Mouse (Mus musculus) MEL (cell line): ENCODE data around the gene Eif2ak4. TPM values are rescaled to one million over a fixed set of nuclear protein-coding genes. Genes with fewer than 3 reads are reported as not detected.
A peak's percentile ranks its signal among the peaks of the same experiment; 100 is the strongest.

Experiments
- DNase-seq: peaks from one replicate; pipeline ENCODE4 v3.0.0; 2011; ENCODE audit warnings: low read depth, low spot score
- H3K27ac ChIP-seq: 2 replicates; pipeline ENCODE4 v1.5.1; 2012; ENCODE audit warnings: low read depth, mild to moderate bottlenecking, control low read depth, low read length, moderate library complexity; ENCODE audit not compliant: control insufficient read depth
- H3K27me3 ChIP-seq, 2 experiments: fragments of 150-350 bp in 1 of 2; sonication (generic) in 1 of 2; 2 replicates each; pipeline ENCODE4 v1.6.1; 2012; ENCODE audit warnings: low read length in 2 of 2, mild to moderate bottlenecking in 2 of 2, improper control_type of control experiment in 1 of 2, moderate library complexity in 1 of 2; ENCODE audit not compliant: insufficient read depth in 2 of 2, control insufficient read depth in 1 of 2
- H3K36me3 ChIP-seq, 2 experiments: 2 replicates each; pipeline ENCODE4 v1.6.1; 2012 to 2014; ENCODE audit warnings: low read length in 2 of 2, improper control_type of control experiment in 1 of 2, inconsistent platforms in 1 of 2, mild to moderate bottlenecking in 1 of 2; ENCODE audit not compliant: insufficient read depth in 2 of 2, control insufficient read depth in 1 of 2
- H3K4me1 ChIP-seq, 2 experiments: fragments of 150-350 bp in 1 of 2; sonication (generic) in 1 of 2; 2 replicates each; pipeline ENCODE4 v1.6.1; 2012; ENCODE audit warnings: low read length in 2 of 2, improper control_type of control experiment in 1 of 2, mild to moderate bottlenecking in 1 of 2; ENCODE audit not compliant: insufficient read depth in 2 of 2, control insufficient read depth in 1 of 2
- H3K4me3 ChIP-seq, 2 experiments: fragments of 150-350 bp in 1 of 2; sonication (generic) in 1 of 2; 2 replicates each; pipeline ENCODE4 v1.5.1; 2012; ENCODE audit warnings: low read depth in 2 of 2, low read length in 2 of 2, mild to moderate bottlenecking in 2 of 2, moderate library complexity in 2 of 2, control low read depth in 1 of 2, improper control_type of control experiment in 1 of 2; ENCODE audit not compliant: control insufficient read depth in 1 of 2, insufficient read depth in 1 of 2
- H3K79me2 ChIP-seq: 2 replicates; pipeline ENCODE4 v1.6.1; 2012; ENCODE audit warnings: mild to moderate bottlenecking, low read length, moderate library complexity; ENCODE audit not compliant: control insufficient read depth, poor library complexity, insufficient read depth
- H3K9ac ChIP-seq: 2 replicates; pipeline ENCODE4 v1.6.1; 2012; ENCODE audit warnings: low read depth, mild to moderate bottlenecking, control low read depth, low read length, moderate library complexity; ENCODE audit not compliant: control insufficient read depth, poor library complexity, severe bottlenecking
- H3K9me3 ChIP-seq: fragments of 150-350 bp; sonication (generic); replicated peaks from 2 replicates; pipeline ENCODE4 v1.6.1; 2012; ENCODE audit warnings: mild to moderate bottlenecking, low read length, improper control_type of control experiment, moderate library complexity; ENCODE audit not compliant: insufficient read depth
- BHLHE40 ChIP-seq: IDR thresholded peaks from 2 replicates; pipeline ENCODE4 v1.6.1; 2012; ENCODE audit warnings: low read depth, mild to moderate bottlenecking, inconsistent platforms, low read length, improper control_type of control experiment, borderline replicate concordance
- CHD1 ChIP-seq: IDR thresholded peaks from 2 replicates; pipeline ENCODE4 v1.6.1; 2012; ENCODE audit warnings: low read depth, mild to moderate bottlenecking, inconsistent platforms, low read length, improper control_type of control experiment
- CHD2 ChIP-seq: IDR thresholded peaks from 2 replicates; pipeline ENCODE4 v1.6.1; 2011; ENCODE audit warnings: low read length, improper control_type of control experiment
- CTCF ChIP-seq, 3 experiments: IDR thresholded peaks in 2 of 3; conservative IDR thresholded peaks in 1 of 3; 2 replicates each; pipeline ENCODE4 v1.5.1; 2011 to 2012; ENCODE audit warnings: low read length in 3 of 3, low read depth in 2 of 3, mild to moderate bottlenecking in 2 of 3, improper control_type of control experiment in 1 of 3, inconsistent platforms in 1 of 3, mixed read lengths in 1 of 3, moderate library complexity in 1 of 3; ENCODE audit not compliant: control insufficient read depth in 1 of 3, insufficient read depth in 1 of 3, poor library complexity in 1 of 3, severe bottlenecking in 1 of 3
- E2F4 ChIP-seq: IDR thresholded peaks from 2 replicates; pipeline ENCODE4 v1.6.1; 2011; ENCODE audit warnings: low read depth, low read length, improper control_type of control experiment, borderline replicate concordance
- ELF1 ChIP-seq: IDR thresholded peaks from 2 replicates; pipeline ENCODE4 v1.6.1; 2014; ENCODE audit warnings: low read depth, mild to moderate bottlenecking, inconsistent platforms, low read length, improper control_type of control experiment, moderate library complexity
- ETS1 ChIP-seq: IDR thresholded peaks from 2 replicates; pipeline ENCODE4 v1.6.1; 2012; ENCODE audit warnings: low read depth, mild to moderate bottlenecking, inconsistent platforms, low read length, improper control_type of control experiment, moderate library complexity
- GABPA ChIP-seq: IDR thresholded peaks from 2 replicates; pipeline ENCODE4 v1.6.1; 2012; ENCODE audit warnings: low read depth, mild to moderate bottlenecking, inconsistent platforms, low read length, improper control_type of control experiment, moderate library complexity
- GATA1 ChIP-seq: IDR thresholded peaks from 2 replicates; pipeline ENCODE4 v1.6.1; 2011; ENCODE audit warnings: low read depth, low read length, improper control_type of control experiment
- HCFC1 ChIP-seq: IDR thresholded peaks from 2 replicates; pipeline ENCODE4 v1.6.1; 2012; ENCODE audit warnings: low read depth, mild to moderate bottlenecking, inconsistent platforms, low read length, improper control_type of control experiment, moderate library complexity
- MAFK ChIP-seq: IDR thresholded peaks from 2 replicates; pipeline ENCODE4 v1.6.1; 2011; ENCODE audit warnings: low read depth, mild to moderate bottlenecking, low read length, improper control_type of control experiment, borderline replicate concordance
- MAX ChIP-seq: IDR thresholded peaks from 2 replicates; pipeline ENCODE4 v1.6.1; 2011; ENCODE audit warnings: low read length, improper control_type of control experiment
- MAZ ChIP-seq: IDR thresholded peaks from 2 replicates; pipeline ENCODE4 v1.6.1; 2012; ENCODE audit warnings: low read depth, mild to moderate bottlenecking, inconsistent platforms, low read length, improper control_type of control experiment
- MEF2A ChIP-seq: IDR thresholded peaks from 2 replicates; pipeline ENCODE4 v1.6.1; 2014; ENCODE audit warnings: low read depth, mild to moderate bottlenecking, inconsistent platforms, low read length, improper control_type of control experiment; ENCODE audit not compliant: poor library complexity, insufficient replicate concordance, severe bottlenecking; ENCODE audit errors: extremely low read depth
- MXI1 ChIP-seq: IDR thresholded peaks from 2 replicates; pipeline ENCODE4 v1.6.1; 2011; ENCODE audit warnings: mild to moderate bottlenecking, low read depth, low read length, improper control_type of control experiment
- MYB ChIP-seq: IDR thresholded peaks from 2 replicates; pipeline ENCODE4 v1.6.1; 2011; ENCODE audit warnings: mild to moderate bottlenecking, low read depth, low read length, improper control_type of control experiment
- MYC ChIP-seq: IDR thresholded peaks from 2 replicates; pipeline ENCODE4 v1.6.1; 2011; ENCODE audit warnings: low read depth, mild to moderate bottlenecking, low read length, improper control_type of control experiment, moderate library complexity
- NELFE ChIP-seq: IDR thresholded peaks from 2 replicates; pipeline ENCODE4 v1.6.1; 2011; ENCODE audit warnings: low read depth, low read length, improper control_type of control experiment
- NRF1 ChIP-seq: IDR thresholded peaks from 2 replicates; pipeline ENCODE4 v1.6.1; 2014; ENCODE audit warnings: low read depth, mild to moderate bottlenecking, inconsistent platforms, low read length, improper control_type of control experiment, moderate library complexity; ENCODE audit not compliant: poor library complexity, insufficient read depth, severe bottlenecking
- POLR2AphosphoS2 ChIP-seq: IDR thresholded peaks from 2 replicates; pipeline ENCODE4 v1.6.1; 2011; ENCODE audit warnings: low read length, improper control_type of control experiment
- RCOR1 ChIP-seq: IDR thresholded peaks from 2 replicates; pipeline ENCODE4 v1.6.1; 2012; ENCODE audit warnings: low read depth, mild to moderate bottlenecking, inconsistent platforms, low read length, improper control_type of control experiment
- SIN3A ChIP-seq: IDR thresholded peaks from 2 replicates; pipeline ENCODE4 v1.6.1; 2012; ENCODE audit warnings: low read length, improper control_type of control experiment, inconsistent platforms
- TAL1 ChIP-seq: IDR thresholded peaks from 2 replicates; pipeline ENCODE4 v1.6.1; 2012; ENCODE audit warnings: mild to moderate bottlenecking, inconsistent platforms, low read length, moderate library complexity, mixed read lengths
- TBP ChIP-seq: IDR thresholded peaks from 2 replicates; pipeline ENCODE4 v1.8.0; 2011; ENCODE audit warnings: low read depth, low read length, improper control_type of control experiment
- TCF12 ChIP-seq: IDR thresholded peaks from 2 replicates; pipeline ENCODE4 v1.6.1; 2014; ENCODE audit warnings: low read depth, mild to moderate bottlenecking, inconsistent platforms, low read length, improper control_type of control experiment, moderate library complexity
- USF1 ChIP-seq: IDR thresholded peaks from 2 replicates; pipeline ENCODE4 v1.6.1; 2014; ENCODE audit warnings: low read depth, mild to moderate bottlenecking, inconsistent platforms, low read length, improper control_type of control experiment, moderate library complexity
- USF2 ChIP-seq, 2 experiments: IDR thresholded peaks; 2 replicates each; pipeline ENCODE4 v1.6.1; 2011 to 2012; ENCODE audit warnings: improper control_type of control experiment in 2 of 2, low read length in 2 of 2, borderline replicate concordance in 1 of 2, inconsistent platforms in 1 of 2, low read depth in 1 of 2, mild to moderate bottlenecking in 1 of 2; ENCODE audit not compliant: insufficient read depth in 1 of 2
- ZKSCAN1 ChIP-seq: IDR thresholded peaks from 2 replicates; pipeline ENCODE4 v1.6.1; 2012; ENCODE audit warnings: low read depth, mild to moderate bottlenecking, inconsistent platforms, low read length, improper control_type of control experiment, moderate library complexity
- ZMIZ1 ChIP-seq: IDR thresholded peaks from 2 replicates; pipeline ENCODE4 v1.6.1; 2012; ENCODE audit warnings: low read depth, mild to moderate bottlenecking, inconsistent platforms, low read length, improper control_type of control experiment, moderate library complexity
- ZNF384 ChIP-seq: IDR thresholded peaks from 2 replicates; pipeline ENCODE4 v1.6.1; 2012; ENCODE audit warnings: low read depth, mild to moderate bottlenecking, inconsistent platforms, low read length, improper control_type of control experiment
- polyA plus RNA-seq, 2 experiments: library from polyadenylated mRNA; stranded (reverse) in 1 of 2; unstranded in 1 of 2; fragments of >175 nt in 1 of 2; fragments of >200 nt in 1 of 2; gene quantifications; 2 replicates each; pipeline versions ENCODE4 v1.2.1 to v1.2.4; 2012; ENCODE audit warnings: low replicate concordance in 2 of 2, low read depth in 1 of 2; ENCODE audit not compliant: insufficient read length in 2 of 2, insufficient read depth in 1 of 2, missing spikeins in 1 of 2
- total RNA-seq: library from RNA; depleted of rRNA; stranded (reverse); fragments of 300-350 nt; gene quantifications from 2 replicates; pipeline ENCODE4 v1.2.3, GENCODE M21; 2012

The Eif2ak4 gene
- total and polyA plus RNA-seq, 3 experiments = 13.2 to 15.5 TPM; not detected in 1

DNA sequence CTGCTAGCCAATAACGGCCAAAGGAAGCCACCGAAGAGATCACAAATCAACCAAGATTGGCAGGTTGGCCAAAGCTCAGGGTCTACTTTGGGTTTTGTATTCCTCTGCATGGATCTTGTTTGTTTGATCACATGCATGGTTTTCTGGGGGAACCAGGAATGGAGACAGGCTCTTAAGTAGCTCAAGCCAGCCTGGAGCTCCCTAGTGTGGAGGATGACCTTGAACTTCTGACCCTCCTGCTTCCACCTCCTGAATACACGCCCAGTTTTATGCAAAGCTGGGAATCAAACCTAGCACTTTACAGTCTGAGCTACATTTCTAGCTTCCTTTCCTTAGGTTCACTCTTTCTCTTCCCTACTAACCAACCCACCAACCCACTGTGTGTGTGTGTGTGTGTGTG is 97.0 kb downstream of the Eif2ak4 start:
- Histone ChIP-seq H3K4me3 (no peak overlapping the region), H3K4me1 (peaks cover 0 to 15% of the 10 kb centered on the region in 2 experiments; a peak in 2 of 4 replicates), H3K27ac (no peak overlapping the region), H3K9me3 (no peaks in the 10 kb centered on the region), H3K27me3 (no peaks in the 10 kb centered on the region), H3K79me2 (no peaks in the 10 kb centered on the region), H3K9ac (no peak overlapping the region), H3K36me3 (peaks cover 0 to 6% of the 10 kb centered on the region in 2 experiments; a peak in 1 of 4 replicates)
- DNase-seq = no peak
- TF ChIP-seq BHLHE40 = no peak
- no peak for TF ChIP-seq MYC
- TF ChIP-seq USF2 (IDR thresholded peaks at IDR 0.05; ENCODE audit: borderline replicate concordance in 1 of 2, insufficient read depth in 1 of 2, low read depth in 1 of 2, low read length in 2 of 2) = no peak
- no peak for TF ChIP-seq TAL1
- TF ChIP-seq USF1 = no peak
- no peak for TF ChIP-seq CTCF (IDR thresholded peaks at IDR 0.05 in 2 of 3, conservative IDR thresholded peaks at IDR 0.05 in 1 of 3; ENCODE audit: control insufficient read depth in 1 of 3, insufficient read depth in 1 of 3, low read depth in 2 of 3, low read length in 3 of 3, poor library complexity in 1 of 3, severe bottlenecking in 1 of 3)
- no peak for TF ChIP-seq ETS1
- TF ChIP-seq SIN3A = no peak
- TF ChIP-seq GABPA = no peak
- TF ChIP-seq E2F4 = no peak
- TF ChIP-seq CHD1 = no peak
- TF ChIP-seq ELF1 = no peak
- TF ChIP-seq POLR2AphosphoS2 = no peak
- no peak for TF ChIP-seq HCFC1
- TF ChIP-seq MYB = no peak

- Histone ChIP-seq H3K27me3 (no peaks in the 10 kb centered on the region), H3K36me3 (peaks cover 0 to 7% of the 10 kb centered on the region in 2 experiments; a peak in 1 of 4 replicates), H3K4me3 (peak overlapping the region in 1 of 2 experiments; percentile 39; a peak in 2 of 4 replicates), H3K79me2 (no peaks in the 10 kb centered on the region), H3K9me3 (no peaks in the 10 kb centered on the region), H3K27ac (no peak overlapping the region), H3K9ac (peak overlapping the region; percentile 36; the same call in 1 of the 2 replicates), H3K4me1 (peaks cover 0 to 13% of the 10 kb centered on the region in 2 experiments; a peak in 2 of 4 replicates)
- peak; percentile 81 for DNase-seq
- TF ChIP-seq MEF2A (no peak), TCF12 (no peak), NELFE (no peak), CHD2 (no peak), USF2 (IDR thresholded peaks at IDR 0.05; ENCODE audit: borderline replicate concordance in 1 of 2, insufficient read depth in 1 of 2, low read depth in 1 of 2, low read length in 2 of 2) (no peak), ZNF384 (no peak), MAZ (no peak), MXI1 (no peak; the same call in 1 of the 2 replicates), TBP (no peak), SIN3A (peak; percentile 45; the same call in 1 of the 2 replicates), MYB (no peak), ELF1 (no peak), ZMIZ1 (no peak), BHLHE40 (no peak), MAFK (no peak), CHD1 (no peak), MAX (no peak), NRF1 (no peak), RCOR1 (no peak), HCFC1 (no peak), GATA1 (no peak), ZKSCAN1 (no peak)
Observed at GRCm38 (mm10) chr2:118486933-118487332, 98.5 kb downstream of the Eif2ak4 start.
